Mouse (Mus musculus) neural tube, embryonic 13.5 days (tissue): ENCODE data around the gene Dtx3l. TPM values are rescaled to one million over a fixed set of nuclear protein-coding genes. Genes with fewer than 3 reads are reported as not detected.
"Not testable (repeated sequence)": the region's sequence is repeated elsewhere in the genome, so short reads cannot be mapped to it uniquely, and the experiment has no call there.

Experiments used
- ATAC-seq: fragments of 200-750 bp; cut with Nextera tagmentation; 2 replicates; pipeline ENCODE4 v1.8.0; 2017; ENCODE audit warnings: low read depth, mild to moderate bottlenecking, moderate TSS enrichment, moderate library complexity
- H3K27ac ChIP-seq: fragments of 300-500 bp; sonication (generic); replicated peaks from 2 replicates; pipeline ENCODE4 v1.5.1; 2015; ENCODE audit warnings: moderate library complexity, mild to moderate bottlenecking, inconsistent platforms
- H3K27me3 ChIP-seq: fragments of 300-500 bp; sonication (generic); 2 replicates; pipeline ENCODE4 v1.6.1; 2015; ENCODE audit warnings: mild to moderate bottlenecking, inconsistent platforms
- H3K36me3 ChIP-seq: fragments of 300-500 bp; sonication (generic); 2 replicates; pipeline ENCODE4 v1.6.1; 2015; ENCODE audit warnings: mild to moderate bottlenecking, inconsistent platforms
- H3K4me1 ChIP-seq: fragments of 300-500 bp; sonication (generic); replicated peaks from 2 replicates; pipeline ENCODE4 v1.6.1; 2015; ENCODE audit warnings: inconsistent platforms
- H3K4me2 ChIP-seq: fragments of 300-500 bp; sonication (generic); 2 replicates; pipeline ENCODE4 v1.6.1; 2015; ENCODE audit warnings: inconsistent platforms, mild to moderate bottlenecking, moderate library complexity
- H3K4me3 ChIP-seq: fragments of 300-500 bp; sonication (generic); 2 replicates; pipeline ENCODE4 v1.5.1; 2015; ENCODE audit warnings: mild to moderate bottlenecking, inconsistent platforms
- H3K9ac ChIP-seq: fragments of 300-500 bp; sonication (generic); 2 replicates; pipeline ENCODE4 v1.6.1; 2015; ENCODE audit warnings: moderate library complexity, mild to moderate bottlenecking, inconsistent platforms
- H3K9me3 ChIP-seq: fragments of 300-500 bp; sonication (generic); 2 replicates; pipeline ENCODE4 v1.6.1; 2016; ENCODE audit warnings: inconsistent platforms
- WGBS: fragments of 180-500 bp; shearing (Covaris S2); methylation state at CpG from one replicate; pipeline ENCODE4 v1.1.7; 2015; 5-methylcytosine and 5-hydroxymethylcytosine counted together
- polyA plus RNA-seq: library from polyadenylated mRNA; unstranded; fragments of >200 nt; fragmentation: Nextera tagmentation; extraction: Ambion mirVana; gene quantifications from 2 replicates; pipeline ENCODE4 v1.2.1, GENCODE M21; 2015

Dtx3l gene
- 1.2 and 1.4 TPM in 2 replicates for polyA plus RNA-seq

DNA sequence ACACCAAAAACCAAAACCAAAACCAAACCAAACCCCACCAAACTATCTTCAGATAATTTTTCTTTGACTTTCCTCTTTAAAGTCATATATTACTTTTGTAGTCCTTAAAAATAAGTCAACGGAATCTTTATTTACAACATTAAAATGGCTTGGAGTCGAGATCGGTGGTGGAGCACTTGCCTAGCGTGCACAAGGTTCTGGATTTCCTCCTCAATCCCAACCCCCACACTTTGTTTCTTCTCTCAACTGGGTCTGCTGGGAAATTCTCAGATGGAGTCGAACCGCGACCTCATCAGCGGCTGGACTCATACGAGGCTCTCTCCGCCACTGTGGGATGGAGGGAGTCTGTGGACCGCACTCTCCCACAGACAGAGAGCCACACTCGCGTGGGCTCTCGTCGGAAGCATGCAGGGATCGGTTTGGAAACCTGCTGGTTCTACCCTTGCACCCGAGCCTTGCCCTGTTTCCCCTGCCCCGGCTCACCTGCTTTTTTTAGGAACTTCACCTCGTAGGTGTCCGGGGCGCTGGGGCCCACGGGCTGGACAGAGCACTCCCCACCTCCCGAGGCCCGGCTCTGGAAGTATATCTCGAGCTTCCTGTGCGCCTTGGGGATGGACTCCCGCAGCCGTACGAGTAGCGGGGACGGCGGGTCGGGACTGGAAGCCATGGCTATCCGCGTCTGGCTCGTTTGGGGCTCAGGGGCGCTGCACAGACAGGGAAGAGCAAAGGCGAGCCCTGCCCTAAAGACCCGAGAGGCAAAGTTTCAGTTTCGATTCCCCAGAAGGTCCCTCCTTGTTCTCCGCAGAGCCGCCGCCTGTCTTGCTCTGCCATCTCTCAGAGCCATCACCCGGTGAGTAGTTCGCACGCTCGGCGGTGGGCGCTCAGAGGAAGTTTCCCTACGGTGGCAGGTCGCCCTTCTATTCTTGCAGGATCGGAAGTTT, at the start of gene Dtx3l, which contains the start of gene Parp9:
TSS of gene Dtx3l (minus strand) at position 941 of the 941 bp plus-strand sequence.
TSS of gene Parp9 (plus strand) at position 260 of the 941 bp plus-strand sequence.
- WGBS = 1% methylated on average over 52 of the region's 52 CpGs
- H3K9ac ChIP-seq = peak within 1 kb of the TSS; percentile 74
- no peaks in the 10 kb centered on the region for H3K36me3 ChIP-seq
- peak within 1 kb of the TSS; percentile 56 for H3K4me3 ChIP-seq
- peak; percentile 68 for ATAC-seq
- no peak within 1 kb of the TSS for H3K27ac ChIP-seq
- peaks cover 13% of the 10 kb centered on the region for H3K4me1 ChIP-seq
- peak within 1 kb of the TSS; percentile 89 for H3K4me2 ChIP-seq
- H3K27me3 ChIP-seq = peaks cover 14% of the 10 kb centered on the region
- H3K9me3 ChIP-seq = no peaks in the 10 kb centered on the region

DNA sequence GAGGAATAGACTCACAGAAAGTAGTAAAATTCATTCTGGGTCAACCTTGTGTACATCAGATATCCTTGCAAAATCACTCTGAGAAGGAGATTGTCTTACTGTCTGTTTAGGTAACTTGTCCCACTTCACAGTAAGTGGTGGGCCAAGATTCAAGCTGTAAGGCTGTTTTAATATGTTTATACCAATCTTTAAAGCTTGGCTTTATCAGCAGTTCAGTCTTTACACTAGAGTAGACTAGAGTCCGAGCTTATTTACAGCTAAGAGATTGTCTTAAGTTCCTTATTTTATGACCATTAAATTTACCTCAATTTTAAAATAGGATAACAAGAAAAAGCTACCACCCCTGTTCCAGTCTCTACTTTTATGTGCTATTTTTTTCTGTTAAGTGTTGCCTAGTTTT, 49.0 kb upstream of the Dtx3l start:
- no peak overlapping the region for H3K4me3 ChIP-seq
- WGBS = 93% methylated on average over 1 of the region's 1 CpGs
- no peaks in the 10 kb centered on the region for H3K36me3 ChIP-seq
- ATAC-seq = no peak
- no peaks in the 10 kb centered on the region for H3K9me3 ChIP-seq
- no peak overlapping the region for H3K9ac ChIP-seq
- H3K27me3 ChIP-seq = no peaks in the 10 kb centered on the region
- H3K27ac ChIP-seq = no peak overlapping the region
- peaks cover 23% of the 10 kb centered on the region for H3K4me1 ChIP-seq
- H3K4me2 ChIP-seq = no peak overlapping the region

DNA sequence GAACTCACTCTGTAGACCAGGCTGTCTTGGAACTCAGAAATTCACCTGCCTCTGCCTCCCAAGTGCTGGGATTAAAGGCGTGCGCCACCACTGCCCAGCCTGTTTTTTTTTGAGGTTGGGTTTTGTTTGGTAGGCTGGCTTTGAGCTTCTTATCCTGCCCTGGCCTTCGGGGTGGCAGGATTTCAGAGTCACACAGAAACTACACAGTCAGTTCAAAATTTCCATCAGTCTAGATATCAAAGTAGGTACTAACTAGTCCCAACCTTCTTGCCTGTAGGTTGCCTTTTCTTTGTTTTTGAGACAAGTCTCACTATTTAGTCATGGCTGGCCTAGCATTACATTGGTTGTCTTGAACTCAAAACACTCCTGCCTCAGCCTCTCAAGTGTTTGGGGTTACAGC, 45.5 kb upstream of the Dtx3l start:
- peak overlapping the region; percentile 94; the same call in 1 of the 2 replicates for H3K9ac ChIP-seq
- H3K27ac ChIP-seq = no peak overlapping the region

DNA sequence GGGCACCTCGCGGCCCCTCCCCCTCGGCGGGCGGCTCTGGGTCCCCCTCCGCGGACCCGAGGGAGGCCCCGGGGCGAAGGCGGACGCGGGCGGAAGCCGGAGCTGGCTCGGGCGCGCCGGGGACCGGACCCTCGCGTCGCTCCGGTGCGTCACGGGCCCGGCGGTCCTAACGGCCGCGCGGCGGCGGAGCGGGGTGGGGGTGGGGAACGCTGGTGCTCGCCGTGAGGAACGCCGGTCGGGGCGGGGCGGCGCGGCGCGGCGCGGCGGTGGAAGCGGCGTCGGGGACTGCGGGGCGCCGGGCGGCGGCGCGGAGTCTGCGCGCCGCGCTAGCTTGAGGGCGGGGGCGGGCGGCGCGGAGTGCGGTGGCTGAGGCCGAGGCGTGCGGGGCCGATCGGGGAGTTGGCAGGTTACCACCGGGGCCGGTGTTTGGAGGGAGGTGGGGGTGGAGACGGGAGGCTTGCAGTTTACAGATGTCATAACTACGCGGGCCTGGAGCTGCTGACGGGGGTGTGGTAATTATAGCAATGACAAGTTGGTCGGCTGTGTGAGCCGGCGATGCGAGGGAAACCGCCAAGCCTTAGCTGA, 44.7 kb upstream of the Dtx3l start:
- Histone ChIP-seq H3K4me2 (peak overlapping the region; percentile 60), H3K9me3 (peaks cover 3% of the 10 kb centered on the region; the same call in 1 of the 2 replicates), H3K4me3 (peak overlapping the region; percentile 86), H3K9ac (peak overlapping the region; percentile 94), H3K27ac (peak overlapping the region; percentile 99), H3K27me3 (no peaks in the 10 kb centered on the region), H3K4me1 (peaks cover 22% of the 10 kb centered on the region), H3K36me3 (no peaks in the 10 kb centered on the region)
- WGBS = under 1% methylated on average over 52 of the region's 86 CpGs
- peak; percentile 87 for ATAC-seq

More for the DNA sequence above, 45.5 kb upstream of the Dtx3l start:
- H3K4me1 ChIP-seq = peaks cover 22% of the 10 kb centered on the region
- H3K4me3 ChIP-seq = peak overlapping the region; percentile 86
- peak overlapping the region; percentile 60 for H3K4me2 ChIP-seq
- no peaks in the 10 kb centered on the region for H3K36me3 ChIP-seq
- H3K27me3 ChIP-seq = no peaks in the 10 kb centered on the region
- ATAC-seq = no peak
- 68% methylated on average over 3 of the region's 3 CpGs for WGBS
- H3K9me3 ChIP-seq = peaks cover 3% of the 10 kb centered on the region; the same call in 1 of the 2 replicates

DNA sequence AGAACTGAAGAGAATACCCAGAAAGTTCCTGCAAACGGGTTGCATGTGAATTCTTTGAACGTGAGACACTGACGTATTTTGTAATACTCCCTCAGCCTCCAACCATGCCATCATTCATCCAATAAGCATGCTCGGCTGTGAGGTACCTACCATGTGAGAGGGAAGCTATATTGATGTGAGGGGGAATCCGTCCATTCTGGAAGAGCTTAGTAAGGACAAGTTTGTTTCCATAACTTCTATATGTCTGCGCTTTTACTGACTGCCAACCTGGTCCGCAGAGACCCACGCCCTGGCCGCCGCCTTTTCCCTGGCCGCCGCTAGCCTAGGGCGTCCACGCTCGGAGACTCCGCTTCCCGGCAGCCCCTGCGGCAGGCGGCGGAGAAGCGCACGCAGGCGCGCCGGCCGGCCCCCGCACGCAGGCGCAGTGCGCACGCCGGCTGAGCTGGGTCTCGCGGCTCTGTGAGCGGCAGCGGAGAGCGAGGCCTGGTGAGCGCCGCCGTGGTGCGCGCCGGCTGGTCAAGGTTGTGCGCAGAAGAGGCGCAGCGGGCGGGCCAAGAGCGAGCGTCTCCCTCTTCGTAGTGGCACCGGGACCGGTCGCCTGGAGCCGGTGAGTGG, 44.1 kb upstream of the Dtx3l start:
- H3K27ac ChIP-seq = peak overlapping the region; percentile 99
- H3K4me1 ChIP-seq = peaks cover 22% of the 10 kb centered on the region
- H3K4me3 ChIP-seq = peak overlapping the region; percentile 86
- peak overlapping the region; percentile 94 for H3K9ac ChIP-seq
- peak; percentile 95 for ATAC-seq
- H3K27me3 ChIP-seq = no peaks in the 10 kb centered on the region
- H3K9me3 ChIP-seq = peaks cover 3% of the 10 kb centered on the region; the same call in 1 of the 2 replicates
- under 1% methylated on average over 41 of the region's 54 CpGs for WGBS
- peak overlapping the region; percentile 60 for H3K4me2 ChIP-seq
- no peaks in the 10 kb centered on the region for H3K36me3 ChIP-seq

DNA sequence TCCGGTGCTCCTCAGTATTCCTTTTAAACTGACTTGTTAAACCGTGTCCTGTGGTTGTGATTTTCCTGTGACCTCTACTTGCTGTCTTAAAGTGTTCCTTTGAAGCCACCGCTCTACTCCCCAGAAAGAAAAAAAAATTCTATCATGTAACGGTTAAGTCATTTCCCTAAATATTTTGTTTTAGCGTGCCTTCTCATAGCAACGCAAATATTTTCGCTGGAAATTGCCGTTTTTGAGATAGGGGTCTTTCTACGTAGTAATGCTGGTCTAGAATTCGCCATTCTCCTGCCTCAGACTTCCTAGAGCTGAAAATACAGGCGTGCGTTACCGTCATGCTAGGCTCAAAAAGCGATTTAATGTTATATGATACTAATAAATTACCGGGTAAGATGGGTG, 43.6 kb upstream of the Dtx3l start:
- Histone ChIP-seq H3K9ac (peak overlapping the region; percentile 94), H3K36me3 (no peaks in the 10 kb centered on the region), H3K9me3 (peaks cover 3% of the 10 kb centered on the region; the same call in 1 of the 2 replicates), H3K4me3 (peak overlapping the region; percentile 86), H3K4me2 (peak overlapping the region; percentile 60), H3K27me3 (no peaks in the 10 kb centered on the region), H3K4me1 (peaks cover 17% of the 10 kb centered on the region), H3K27ac (peak overlapping the region; percentile 99)
- 3% methylated on average over 15 of the region's 15 CpGs for WGBS
- ATAC-seq = peak; percentile 10

DNA sequence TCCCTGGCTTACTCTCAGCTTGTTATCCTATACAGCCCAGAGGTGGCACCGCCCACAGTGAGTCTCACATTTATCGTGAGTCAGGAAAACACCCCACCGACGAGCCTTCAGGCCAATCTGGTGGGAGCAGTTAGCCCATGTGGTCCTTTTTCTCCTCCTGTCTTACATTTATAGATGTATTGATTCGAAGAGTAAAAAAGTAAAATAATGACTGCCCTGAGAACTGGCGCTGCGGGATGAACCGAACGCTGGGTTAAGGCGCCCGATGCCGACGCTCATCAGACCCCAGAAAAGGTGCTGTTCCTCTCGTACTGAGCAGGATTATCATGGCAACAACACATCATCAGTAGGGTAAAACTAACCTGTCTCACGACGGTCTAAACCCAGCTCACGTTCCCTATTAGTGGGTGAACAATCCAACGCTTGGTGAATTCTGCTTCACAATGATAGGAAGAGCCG, 42.4 kb upstream of the Dtx3l start:
- H3K9me3 ChIP-seq = peaks cover 3% of the 10 kb centered on the region; the same call in 1 of the 2 replicates
- 0 out of 2 replicates have a peak, but pooled peaks have one; percentile 49 for ATAC-seq
- no peak overlapping the region for H3K9ac ChIP-seq
- no peak overlapping the region for H3K4me3 ChIP-seq
- no peak overlapping the region for H3K4me2 ChIP-seq
- H3K4me1 ChIP-seq = peaks cover 15% of the 10 kb centered on the region
- no peaks in the 10 kb centered on the region for H3K27me3 ChIP-seq
- no peaks in the 10 kb centered on the region for H3K36me3 ChIP-seq
- no peak overlapping the region for H3K27ac ChIP-seq
- 52% methylated on average over 19 of the region's 19 CpGs for WGBS

DNA sequence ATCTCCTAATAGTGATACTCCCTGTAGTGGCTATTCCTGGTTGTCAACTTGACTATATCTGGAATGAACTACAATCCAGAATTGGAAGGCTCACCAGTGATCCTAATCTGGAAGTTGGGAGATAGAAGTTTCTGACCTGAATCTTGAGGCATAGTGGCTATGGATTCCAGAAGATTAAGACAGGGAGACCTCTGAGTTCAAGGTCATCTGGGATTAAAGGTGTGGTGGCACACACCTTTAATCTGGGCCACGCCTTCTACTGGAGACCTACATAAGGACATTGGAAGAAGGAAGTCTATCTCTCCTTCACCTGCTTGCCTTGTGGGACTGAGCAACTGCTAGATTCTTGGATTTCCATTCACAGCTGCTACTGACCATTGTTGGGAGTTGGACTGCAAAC, 39.5 kb upstream of the Dtx3l start, which contains the start of gene Kpna1:
TSS of gene Kpna1 (plus strand) at position 301 of the 400 bp plus-strand sequence.
- not testable (repeated sequence) for H3K9ac ChIP-seq, ATAC-seq, H3K4me2 ChIP-seq, H3K27me3 ChIP-seq, H3K4me1 ChIP-seq, H3K27ac ChIP-seq, H3K36me3 ChIP-seq, H3K4me3 ChIP-seq, H3K9me3 ChIP-seq
- 90% methylated on average over 1 of the region's 1 CpGs for WGBS

DNA sequence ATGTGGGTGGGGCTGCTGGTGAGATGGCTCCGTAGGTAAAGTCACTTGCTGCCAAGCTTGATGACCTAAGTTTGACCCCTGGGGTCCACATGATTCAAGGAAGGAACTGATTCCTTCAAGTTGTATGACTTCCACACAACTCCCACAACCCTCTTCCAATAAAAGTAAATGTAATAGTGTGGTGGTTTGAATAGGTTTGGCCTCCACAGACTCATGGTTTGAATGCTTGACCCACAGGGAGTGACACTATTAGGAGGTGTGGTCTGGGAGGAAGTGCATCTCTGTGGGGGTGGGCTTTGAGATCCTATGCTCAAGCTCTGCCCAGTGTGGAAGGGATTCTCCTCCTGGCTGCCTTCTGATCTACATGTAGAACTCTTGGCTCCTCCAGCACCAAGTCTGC, 35.1 kb upstream of the Dtx3l start:
- Histone ChIP-seq H3K9ac (no peak overlapping the region), H3K27ac (no peak overlapping the region), H3K27me3 (no peaks in the 10 kb centered on the region), H3K4me3 (no peak overlapping the region), H3K36me3 (no peaks in the 10 kb centered on the region), H3K4me1 (no peaks in the 10 kb centered on the region), H3K9me3 (no peaks in the 10 kb centered on the region), H3K4me2 (no peak overlapping the region)
- 52% methylated on average over 1 of the region's 1 CpGs for WGBS
- no peak for ATAC-seq

DNA sequence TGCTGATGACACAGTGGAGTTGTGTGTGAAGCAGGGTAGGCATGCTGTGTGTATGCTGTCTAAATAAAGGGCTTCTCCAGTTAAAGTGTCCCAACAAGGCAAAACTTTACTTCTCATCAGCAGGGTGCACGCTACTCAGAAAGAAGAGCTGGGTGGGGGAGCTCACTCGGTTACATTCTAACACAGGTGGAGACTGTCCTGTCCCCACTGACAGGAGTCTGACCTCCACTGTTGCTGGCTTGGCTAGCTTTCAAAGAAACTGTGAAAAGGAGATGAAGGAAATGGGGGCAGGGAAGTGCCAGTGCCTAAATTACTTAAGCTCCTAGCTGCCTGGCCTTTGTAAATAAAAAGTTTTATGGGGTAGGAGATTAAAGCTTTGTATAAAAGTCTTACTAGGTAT, 29.2 kb upstream of the Dtx3l start:
- Histone ChIP-seq H3K9ac (no peak overlapping the region), H3K36me3 (no peaks in the 10 kb centered on the region), H3K4me2 (no peak overlapping the region), H3K9me3 (no peaks in the 10 kb centered on the region), H3K27me3 (no peaks in the 10 kb centered on the region), H3K27ac (no peak overlapping the region), H3K4me3 (no peak overlapping the region), H3K4me1 (no peaks in the 10 kb centered on the region)
- ATAC-seq = no peak
- WGBS = 56% methylated on average over 2 of the region's 2 CpGs

DNA sequence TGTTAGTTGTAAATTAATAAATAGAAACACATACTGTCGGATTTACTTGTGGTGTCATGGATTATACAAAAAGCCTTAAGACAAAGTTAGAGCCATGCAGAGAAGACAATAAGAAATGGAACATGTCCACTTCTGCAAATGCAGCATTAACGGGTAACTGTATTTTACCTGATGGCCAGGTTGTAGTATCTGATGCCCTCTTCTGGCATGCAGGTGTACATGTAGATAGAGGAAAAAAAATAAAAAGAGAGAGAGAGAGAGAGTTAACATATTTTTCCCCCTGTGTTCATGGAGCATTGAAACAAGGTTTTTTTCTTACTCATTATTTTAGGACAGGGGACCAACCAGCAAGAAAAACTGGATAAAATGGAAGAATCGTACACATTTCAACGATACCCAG, 28.4 kb upstream of the Dtx3l start:
- Histone ChIP-seq H3K9ac (no peak overlapping the region), H3K9me3 (no peaks in the 10 kb centered on the region), H3K27ac (no peak overlapping the region), H3K4me1 (no peaks in the 10 kb centered on the region), H3K36me3 (no peaks in the 10 kb centered on the region), H3K4me3 (no peak overlapping the region), H3K27me3 (no peaks in the 10 kb centered on the region), H3K4me2 (no peak overlapping the region)
- no peak for ATAC-seq
- 95% methylated on average over 4 of the region's 4 CpGs for WGBS
